Mouse (Mus musculus) heart, adult 11 months (tissue): Measurements from ENCODE around the gene Cd200.

Source experiments
- DNase-seq: peaks from one replicate; pipeline ENCODE4 v3.0.0; 2022

Gene Cd200

DNA sequence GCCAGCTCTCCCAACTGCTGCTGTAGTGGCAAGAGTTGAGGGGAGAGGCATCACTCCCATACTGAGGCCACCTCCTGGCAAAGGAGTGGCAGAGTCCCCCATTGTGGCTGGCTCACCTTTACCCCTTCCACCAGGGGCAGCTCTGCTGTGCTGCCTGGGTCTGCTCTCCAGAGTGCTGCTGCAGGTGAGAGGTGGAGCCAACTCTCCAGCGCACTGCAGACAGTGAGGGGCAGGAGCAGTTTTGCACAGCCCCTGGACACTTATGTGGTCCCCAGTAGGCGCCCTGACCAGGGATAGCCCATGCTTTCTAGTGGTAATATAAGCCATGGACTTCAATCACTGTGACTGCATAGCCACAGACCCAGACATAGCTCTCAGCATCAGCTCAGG, 74.5 kb downstream of the Cd200 start:
- DNase-seq: peak; percentile 85

DNA sequence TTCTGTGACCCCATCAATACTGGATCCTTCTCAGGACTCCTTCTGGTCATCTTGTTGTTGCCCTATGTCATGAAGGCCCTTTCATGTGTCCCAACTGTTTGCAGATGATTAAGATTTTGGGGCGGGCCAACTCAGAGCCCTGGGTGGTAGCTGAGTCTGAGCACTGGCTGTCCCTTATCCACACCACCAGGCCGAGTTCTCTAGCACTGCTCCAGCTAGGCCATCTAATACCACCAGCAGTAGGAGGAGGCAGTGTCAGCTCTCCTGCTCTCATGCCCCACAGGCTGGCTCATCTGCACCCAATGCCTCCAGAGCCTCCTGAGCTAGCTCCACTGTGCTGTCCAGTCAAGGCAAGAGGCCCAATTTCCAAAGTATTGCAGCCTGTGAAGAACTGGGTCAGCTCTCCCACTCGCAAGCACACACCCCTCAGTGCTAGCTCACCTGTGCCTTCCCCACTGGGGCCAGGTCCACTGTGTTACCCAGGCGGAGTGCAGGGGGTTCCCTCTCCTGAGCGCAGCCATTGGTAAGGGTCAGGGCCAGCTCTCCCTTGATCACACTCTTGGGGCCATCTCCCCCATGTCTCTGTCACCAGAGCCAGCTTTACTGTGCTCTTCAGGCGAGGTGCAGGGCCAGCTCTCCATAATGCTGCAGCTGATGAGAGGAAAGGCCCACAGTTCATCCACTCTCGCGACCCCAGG, 75.0 kb downstream of the Cd200 start:
- peak; percentile 88 for DNase-seq

DNA sequence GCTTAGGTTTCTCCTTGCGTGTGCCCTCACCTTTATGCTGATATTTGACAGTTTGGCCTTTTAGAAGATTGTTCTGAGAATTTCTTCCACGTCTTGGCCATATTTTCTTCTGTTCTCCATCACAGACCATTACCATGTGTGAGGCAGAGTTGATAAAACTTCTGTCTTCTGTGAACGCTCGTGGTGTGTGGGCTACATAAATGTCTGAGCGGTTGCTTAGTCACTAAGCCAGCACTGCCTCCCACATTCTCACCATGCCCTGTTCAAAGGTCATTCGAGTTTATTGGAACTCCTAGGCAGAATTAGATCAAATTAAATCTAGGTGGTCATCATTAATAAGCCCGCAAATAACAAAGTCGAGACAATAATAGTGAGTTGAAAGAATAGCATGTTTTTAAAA, 76.3 kb downstream of the Cd200 start:
- DNase-seq: peak; percentile 48
